Mouse (Mus musculus) thymus, postnatal 4 days (tissue): ENCODE measurements at regions not wholly inside any gene's neighbourhood (a gene's known extent, or its start where the extent isn't known, plus 50 kb on each side); places are given as distances from the start of the nearest gene placed in this dataset.

Source experiments
- DNase-seq: peaks from one replicate; pipeline ENCODE4 v3.0.0; 2021

- DNase-seq, result no peak
These were observed 573.9 kb upstream of the Cblb start for GRCm38 (mm10) chr16:51457166-51457565.

GRCm38 (mm10) chr16:51475690-51476089 lies 555.3 kb upstream of the Cblb start:
- no peak for DNase-seq

- DNase-seq, result no peak
These were observed 534.9 kb upstream of the Cblb start for GRCm38 (mm10) chr16:51496096-51496495.

- no peak for DNase-seq
These were observed 533.2 kb upstream of the Cblb start for GRCm38 (mm10) chr16:51497777-51498176.

DNA sequence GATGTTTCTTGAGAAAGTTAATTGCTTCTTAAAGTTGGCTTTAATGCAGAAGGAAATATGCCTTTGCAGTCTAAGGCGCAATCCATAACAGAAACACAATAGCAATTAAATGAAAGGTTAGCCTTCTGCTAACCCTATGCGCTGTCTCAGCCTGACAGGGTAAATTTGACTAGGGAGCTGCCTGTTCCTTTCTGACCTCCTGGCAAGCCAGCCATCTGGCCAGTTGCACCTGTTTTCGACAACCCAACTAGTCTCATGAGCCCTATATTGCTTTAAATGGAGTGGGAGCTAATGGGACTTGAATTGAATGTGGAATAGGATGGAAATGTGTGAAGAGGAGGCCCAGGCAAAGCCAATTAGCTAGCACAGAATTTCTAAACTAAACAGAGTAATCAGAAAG lies 513.9 kb upstream of the Cblb start:
- DNase-seq, result no peak

DNA sequence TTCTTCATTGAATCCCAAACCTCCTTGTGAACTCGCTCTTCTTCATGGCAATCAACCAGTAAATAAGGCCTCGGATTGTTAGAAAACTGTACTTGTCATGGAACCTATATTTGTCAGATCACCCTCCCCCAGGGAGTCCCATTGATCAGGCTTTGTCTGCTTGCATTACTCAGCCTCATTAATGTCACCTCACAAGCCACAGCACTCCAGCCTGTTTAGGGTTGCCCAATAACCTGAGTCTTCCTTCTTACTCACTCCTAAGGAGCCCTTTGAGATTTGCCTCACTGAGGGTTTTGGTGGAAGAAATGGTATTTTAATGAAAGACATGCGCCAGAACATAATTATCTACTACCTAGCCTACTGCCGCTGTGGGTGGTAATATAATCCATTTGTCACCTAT lies 510.3 kb upstream of the Cblb start:
- no peak for DNase-seq

GRCm38 (mm10) chr16:51521317-51522092 lies 509.5 kb upstream of the Cblb start:
- DNase-seq, result no peak

DNA sequence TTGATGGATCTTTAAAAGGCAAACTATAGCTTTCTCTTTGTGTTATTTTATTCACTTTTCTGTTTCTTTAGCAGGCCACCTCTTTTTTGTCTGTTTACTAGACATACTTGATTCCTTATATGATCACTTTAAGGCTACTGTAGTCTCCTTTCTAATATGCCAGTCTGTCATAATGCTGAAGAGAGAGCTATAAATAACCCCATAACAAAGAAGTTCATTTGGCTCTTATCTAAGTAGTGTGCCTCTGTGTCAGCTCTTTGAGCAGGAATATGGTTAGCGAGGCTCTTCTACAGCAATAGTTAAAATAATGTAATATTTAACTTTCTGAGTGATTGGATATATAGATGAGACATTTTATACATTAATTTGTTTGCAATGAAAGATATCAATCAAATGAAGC lies 507.0 kb upstream of the Cblb start:
- no peak for DNase-seq

DNA sequence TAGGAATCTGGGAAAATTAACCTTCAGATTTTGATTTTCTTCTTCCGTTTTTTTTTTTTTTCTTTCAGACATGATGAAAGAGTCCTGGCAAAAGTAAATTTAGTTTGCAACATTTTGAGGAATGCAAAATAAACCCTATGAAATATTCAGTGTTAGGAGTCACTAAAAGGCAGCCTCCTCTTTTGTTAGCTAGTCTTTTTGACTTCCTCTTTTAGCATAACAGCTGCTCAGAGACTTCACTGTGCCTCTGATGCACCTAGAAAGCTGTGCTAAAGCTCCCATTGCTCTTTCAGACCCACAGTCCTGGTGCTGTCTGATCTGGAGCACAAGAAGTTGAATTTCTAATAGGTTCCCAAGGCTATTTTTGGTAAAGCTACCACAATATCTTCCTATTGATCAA lies 498.5 kb upstream of the Cblb start:
- DNase-seq, result no peak

- no peak for DNase-seq
These were observed 487.3 kb upstream of the Cblb start for GRCm38 (mm10) chr16:51543769-51544168.

DNA sequence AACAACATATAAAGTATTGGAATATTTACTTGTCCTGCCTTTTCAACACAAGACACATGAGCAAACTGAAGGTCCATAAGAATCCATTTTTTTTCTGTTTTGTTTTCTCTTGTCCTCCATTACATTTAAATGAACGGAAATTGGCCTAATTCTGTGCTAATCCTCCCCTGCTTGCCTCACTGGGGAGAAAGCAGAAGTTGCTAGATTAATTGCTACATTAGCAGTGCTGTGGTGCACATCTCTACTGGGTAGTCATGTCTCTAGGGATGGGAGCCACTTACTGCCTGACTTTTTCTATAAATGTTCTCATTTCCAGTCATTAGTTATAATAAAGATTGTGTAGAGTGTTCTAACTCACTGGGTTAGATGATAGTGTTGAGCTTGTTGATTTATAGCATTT lies 484.0 kb upstream of the Cblb start:
- no peak for DNase-seq

DNA sequence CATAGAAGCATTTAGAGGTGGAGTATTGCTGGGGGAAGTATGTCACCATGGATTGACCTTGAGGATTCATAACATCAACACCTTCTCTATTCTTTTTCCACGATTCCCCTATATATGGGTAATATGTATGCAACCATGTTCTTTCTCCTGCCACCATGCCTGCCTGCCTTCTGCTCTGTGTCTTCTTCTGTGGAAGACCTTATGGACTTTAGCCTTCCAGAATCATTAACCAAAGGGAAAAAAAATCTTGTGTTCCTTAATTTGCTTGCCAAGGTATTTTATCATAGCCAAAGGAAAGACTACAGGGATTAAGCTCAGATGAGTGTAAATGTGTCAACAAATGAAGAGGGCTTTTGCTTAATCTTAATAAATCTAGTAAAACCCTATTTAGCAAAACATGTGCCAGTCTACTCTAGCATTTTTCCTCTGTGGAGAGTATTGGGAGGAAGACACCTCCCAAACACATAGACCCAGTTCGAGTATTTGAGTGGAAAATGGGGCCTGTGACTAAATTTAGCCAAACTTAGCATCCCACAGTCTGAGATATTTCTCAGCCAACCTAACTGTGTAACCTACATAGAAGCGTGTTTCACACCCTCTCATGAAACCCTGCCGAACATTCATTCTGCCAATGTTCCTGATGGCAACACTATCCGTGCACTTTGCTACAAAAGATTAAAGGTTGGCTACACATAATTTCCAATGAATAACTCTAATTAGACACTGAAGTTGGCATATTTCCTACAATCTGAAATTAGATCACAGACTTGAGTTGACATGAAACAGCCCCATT lies 468.0 kb upstream of the Cblb start:
- no peak for DNase-seq

DNA sequence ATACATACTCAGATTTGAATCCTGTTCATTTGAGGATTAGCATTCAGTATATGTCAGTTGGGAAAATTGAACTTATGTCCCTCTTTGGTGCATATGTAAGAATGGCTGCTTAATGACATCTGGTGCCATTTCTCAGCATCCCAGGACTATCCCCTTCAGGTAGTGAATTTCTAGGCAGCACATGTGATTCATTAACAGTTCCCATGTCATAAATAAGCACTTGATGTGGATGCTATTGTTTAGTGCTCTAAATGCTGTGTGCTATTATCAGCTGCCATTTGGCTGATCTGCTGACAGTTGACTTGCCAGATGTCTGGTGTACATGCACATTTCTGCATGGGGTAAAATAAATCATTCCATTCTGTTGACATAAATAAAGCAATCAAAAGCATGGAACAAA lies 467.0 kb upstream of the Cblb start:
- no peak for DNase-seq

DNA sequence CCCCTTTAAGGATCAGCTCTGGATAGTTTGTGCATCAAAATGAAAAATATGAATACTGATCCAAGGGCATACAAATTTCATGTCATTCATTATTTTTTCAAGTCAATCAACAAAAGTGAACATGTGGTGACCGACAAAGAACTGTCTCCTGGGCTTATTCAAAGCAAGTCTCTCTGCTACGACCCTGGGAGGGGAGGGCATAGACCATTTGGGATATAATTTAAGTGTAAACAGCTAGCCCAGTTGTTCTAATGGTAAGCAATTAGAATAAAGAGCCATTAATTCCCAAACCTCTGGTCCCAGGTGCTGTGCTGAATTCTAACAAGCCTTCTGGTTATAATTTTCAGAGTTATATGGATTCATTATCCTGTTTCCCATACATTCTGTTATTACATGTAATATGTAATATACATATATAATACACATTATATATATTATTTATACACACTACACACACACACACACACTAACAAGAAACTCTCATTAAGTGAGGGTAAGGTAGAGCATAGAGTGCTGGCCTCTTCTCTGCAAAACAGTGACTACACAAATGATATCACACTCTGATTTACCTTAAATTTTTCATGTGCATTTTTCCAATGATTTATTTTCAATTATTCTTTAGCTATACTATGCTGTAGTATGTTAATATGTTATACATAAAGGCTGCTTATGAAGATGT lies 453.0 kb upstream of the Cblb start:
- DNase-seq, result no peak

DNA sequence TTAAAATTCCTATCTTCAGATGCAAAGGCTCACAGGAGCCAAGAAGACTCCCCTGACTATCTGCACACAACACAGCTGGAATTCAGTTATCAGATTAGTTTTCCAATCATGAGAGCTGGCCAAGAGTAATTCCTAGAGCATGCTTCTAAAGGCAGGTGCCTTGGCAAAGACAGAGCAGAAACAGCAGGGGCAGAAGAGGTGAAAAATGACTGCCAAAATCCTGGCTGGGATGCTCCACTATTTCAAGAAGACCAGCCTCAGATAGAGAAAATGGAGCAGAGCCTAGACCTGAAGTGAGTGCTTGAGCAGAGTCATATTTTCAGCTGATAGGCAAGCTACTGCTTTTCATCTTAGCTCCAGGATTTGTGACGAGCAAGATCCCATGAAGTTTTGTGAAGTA lies 450.5 kb upstream of the Cblb start:
- DNase-seq, result no peak

- DNase-seq, result no peak
These were observed 441.1 kb upstream of the Cblb start for GRCm38 (mm10) chr16:51589924-51590397.

- DNase-seq, result no peak
These were observed 413.4 kb upstream of the Cblb start for GRCm38 (mm10) chr16:51617579-51617978.

DNA sequence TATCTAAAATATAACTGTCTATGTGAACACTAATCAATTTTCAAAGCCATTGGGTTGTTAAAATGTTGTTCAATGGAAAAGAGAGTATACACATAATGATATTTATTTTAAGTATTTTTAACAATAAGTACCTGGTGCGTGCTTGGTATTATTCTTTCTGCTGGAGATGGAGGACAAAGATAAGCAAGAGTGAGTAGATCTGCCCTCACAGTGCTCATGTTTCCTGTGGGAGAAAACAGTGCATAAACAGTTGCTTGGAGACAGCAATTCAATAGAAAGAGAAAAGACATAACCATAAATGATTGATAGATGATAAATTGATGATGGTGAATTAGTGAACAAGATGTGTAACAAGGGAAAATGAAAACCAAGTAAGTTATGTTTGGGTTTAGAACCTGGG lies 384.4 kb upstream of the Cblb start:
- DNase-seq, result no peak

DNA sequence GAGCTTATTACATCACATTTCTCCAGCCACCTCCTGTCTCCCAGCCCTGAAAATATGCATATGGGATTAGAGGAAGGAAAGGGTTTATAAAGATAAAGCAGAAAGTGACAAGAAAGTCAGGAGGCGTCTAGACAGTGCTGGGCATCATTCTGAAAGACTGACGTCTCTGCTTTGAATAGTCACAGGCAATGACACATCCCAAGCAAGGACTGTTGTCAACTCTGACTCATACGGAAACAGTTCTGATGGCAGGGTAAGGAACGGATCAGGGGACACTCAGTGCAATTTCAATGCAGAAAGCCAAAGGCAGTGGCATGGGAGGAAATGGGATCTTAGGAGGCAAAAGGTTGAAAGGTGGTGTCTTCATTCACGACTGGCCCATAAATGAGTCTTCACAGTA lies 380.9 kb upstream of the Cblb start:
- no peak for DNase-seq

DNA sequence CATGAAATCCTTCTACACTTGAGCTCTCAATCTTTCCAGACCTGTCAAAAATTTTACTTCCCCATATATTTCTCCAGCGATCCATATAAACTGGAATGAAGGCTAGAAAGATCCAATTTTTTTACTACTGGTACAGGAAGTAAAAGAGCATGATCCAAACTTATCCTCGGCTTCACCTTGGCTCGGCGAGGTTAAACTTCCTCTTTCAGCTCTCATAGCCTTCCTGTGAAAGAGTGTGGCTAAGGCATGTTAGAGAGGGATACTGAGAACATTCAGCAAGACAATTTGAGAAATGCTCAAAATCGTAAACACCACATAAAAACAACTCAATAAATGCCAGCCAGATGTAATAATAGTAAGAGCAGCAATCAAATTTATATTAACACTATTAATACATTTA lies 380.3 kb upstream of the Cblb start:
- no peak for DNase-seq

DNA sequence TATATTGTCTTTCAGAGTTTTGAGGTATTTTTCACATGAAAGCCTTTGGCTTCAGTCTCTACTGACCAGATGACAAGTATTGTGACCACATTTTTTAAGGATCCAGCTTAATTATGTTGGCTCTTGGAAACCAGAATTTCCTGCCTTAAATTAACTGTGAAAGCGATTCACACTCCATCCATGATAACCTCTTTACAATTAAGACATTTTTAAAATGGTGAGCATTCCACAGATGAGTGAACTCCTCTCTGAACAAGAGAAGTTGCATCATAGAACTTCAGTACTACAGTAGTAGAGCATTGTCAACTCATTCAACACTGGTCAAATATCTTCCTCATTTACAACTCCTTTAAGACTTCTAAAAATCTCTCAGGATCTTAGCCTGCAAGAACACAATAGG lies 369.3 kb upstream of the Cblb start:
- DNase-seq, result no peak

DNA sequence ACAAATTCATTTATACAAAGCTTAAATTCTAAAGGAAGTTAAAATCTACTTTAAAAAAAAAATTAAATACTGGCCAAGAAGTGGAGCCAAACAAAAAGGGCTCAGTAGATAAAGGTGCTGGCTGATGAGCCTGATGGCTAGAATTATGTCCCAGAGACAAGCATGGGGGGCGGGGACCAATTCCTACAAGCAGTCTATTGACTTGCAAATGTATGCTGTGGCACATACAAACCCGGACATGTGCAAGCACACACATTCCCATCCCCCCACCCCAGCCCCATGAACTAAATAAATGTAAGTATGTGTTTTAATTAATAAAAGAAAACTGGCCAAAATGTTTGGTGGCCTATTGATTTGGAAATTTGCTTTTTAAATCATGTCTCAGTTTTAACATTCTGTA lies 366.7 kb upstream of the Cblb start:
- DNase-seq, result no peak

DNA sequence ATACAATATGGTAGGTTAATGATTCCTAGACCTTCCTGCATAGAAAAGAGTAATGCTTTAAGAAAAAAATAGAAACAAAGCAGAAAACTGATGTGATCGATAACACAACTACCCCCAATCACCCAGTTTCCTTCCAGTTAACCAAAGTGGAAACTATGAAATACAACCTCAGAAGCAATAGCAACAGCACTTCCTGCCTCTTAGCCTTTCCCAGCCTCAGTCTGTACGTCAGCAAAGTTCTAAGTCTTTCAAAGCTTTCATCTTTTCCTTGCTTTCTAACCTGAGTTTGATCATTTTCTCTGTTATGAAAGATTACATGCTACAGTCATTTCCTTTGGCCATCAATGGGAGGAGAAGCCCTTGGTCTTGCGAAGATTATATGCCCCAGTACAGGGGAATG lies 355.9 kb upstream of the Cblb start:
- DNase-seq, result no peak

DNA sequence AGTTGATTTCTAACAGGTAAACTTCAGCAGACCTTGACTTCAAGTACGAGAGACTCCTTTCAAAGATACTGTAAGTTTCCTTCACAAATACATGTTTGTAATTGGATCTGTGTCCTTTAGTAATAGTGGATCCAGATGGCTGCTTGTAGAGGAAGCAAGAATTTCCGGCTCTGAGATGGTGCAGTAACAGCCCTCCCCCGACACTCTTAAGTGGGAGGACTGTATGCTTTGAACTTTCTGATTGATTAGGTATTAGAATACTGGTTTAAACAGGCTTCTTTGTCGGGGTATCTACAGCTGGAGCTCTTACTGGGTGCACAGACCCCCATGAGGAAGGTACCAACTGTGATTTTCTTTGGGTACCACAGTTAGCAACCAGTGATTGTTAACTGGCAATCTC lies 355.0 kb upstream of the Cblb start:
- no peak for DNase-seq
